Mouse (Mus musculus) heart, adult 2 months (tissue): ENCODE measurements around the gene Gm20547. TPM values are rescaled to one million over a fixed set of nuclear protein-coding genes. Genes with fewer than 3 reads are reported as not detected.

Source experiments
- DNase-seq, 2 experiments: peaks; one replicate each; pipeline ENCODE4 v3.0.0; 2021
- H3K27ac ChIP-seq: fragments of 200-600 bp; 2 replicates; pipeline ENCODE4 v1.8.1; 2022
- H3K27me3 ChIP-seq: fragments of 200-500 bp; 2 replicates; pipeline ENCODE4 v1.6.1; 2012; ENCODE audit warnings: mild to moderate bottlenecking, low read length, inconsistent platforms, mixed read lengths; ENCODE audit not compliant: control insufficient read depth, insufficient read depth
- H3K36me3 ChIP-seq: fragments of 200-500 bp; 2 replicates; pipeline ENCODE4 v1.6.1; 2012; ENCODE audit warnings: low read length, inconsistent platforms; ENCODE audit not compliant: control insufficient read depth, insufficient read depth
- H3K4me1 ChIP-seq: fragments of 200-500 bp; 2 replicates; pipeline ENCODE4 v1.6.1; 2011; ENCODE audit warnings: low read length; ENCODE audit not compliant: control insufficient read depth, insufficient read depth
- H3K4me3 ChIP-seq: fragments of 200-600 bp; 2 replicates; pipeline ENCODE4 v1.8.1; 2022
- H3K79me2 ChIP-seq: fragments of 200-500 bp; replicated peaks from 2 replicates; pipeline ENCODE4 v1.6.1; 2012; ENCODE audit warnings: mild to moderate bottlenecking, inconsistent platforms, low read length, moderate library complexity, mixed read lengths; ENCODE audit not compliant: control insufficient read depth, insufficient read depth
- H3K9ac ChIP-seq: fragments of 200-500 bp; 2 replicates; pipeline ENCODE4 v1.6.1; 2012; ENCODE audit warnings: low read depth, mild to moderate bottlenecking, control low read depth, inconsistent platforms, low read length, mixed read lengths
- CTCF ChIP-seq: fragments of 200-600 bp; IDR thresholded peaks from 2 replicates; pipeline ENCODE4 v1.8.1; 2022; ENCODE audit warnings: antibody characterized with exemption, mild to moderate bottlenecking, moderate library complexity
- EP300 ChIP-seq: fragments of 200-500 bp; IDR thresholded peaks from 2 replicates; pipeline ENCODE4 v1.6.1; 2011; ENCODE audit warnings: low read depth, low read length, control low read depth; ENCODE audit not compliant: insufficient read depth
- POLR2A ChIP-seq: fragments of 200-500 bp; IDR thresholded peaks from 2 replicates; pipeline ENCODE4 v1.6.1; 2011; ENCODE audit warnings: mild to moderate bottlenecking, low read depth, low read length, control low read depth; ENCODE audit not compliant: insufficient read depth
- WGBS: fragments of 180-500 bp; shearing (Covaris S2); methylation state at CpG from one replicate; pipeline ENCODE4 v1.1.7; 2018; 5-methylcytosine and 5-hydroxymethylcytosine counted together
- intact Hi-C: fragments of 180-260 bp; cut with DNase I; formaldehyde crosslinking; loops from one replicate; pipeline ENCODE4 v1.15.1; 2025
- polyA plus RNA-seq: library from polyadenylated mRNA; depleted of rRNA; stranded (reverse); fragments of >200 nt; gene quantifications from 2 replicates; pipeline ENCODE4 v1.2.3, GENCODE M21; 2012
- total RNA-seq, 2 experiments: library from RNA; stranded (reverse); gene quantifications; 2 replicates each; pipeline ENCODE4 v1.2.3; 2021

Gm20547 gene
- total and polyA plus RNA-seq, 3 experiments = not detected

- H3K36me3 ChIP-seq = no peaks in the 10 kb centered on the region
- no peaks in the 10 kb centered on the region for H3K79me2 ChIP-seq
- TF ChIP-seq EP300 (no peak), CTCF (no peak), POLR2A (no peak)
- no peak overlapping the region for H3K27ac ChIP-seq
- no peak for DNase-seq
- no peaks in the 10 kb centered on the region for H3K27me3 ChIP-seq
- 70% methylated on average over 3 of the region's 3 CpGs for WGBS
- no peak overlapping the region for H3K4me3 ChIP-seq
- no peaks in the 10 kb centered on the region for H3K4me1 ChIP-seq
- no peak overlapping the region for H3K9ac ChIP-seq
- intact Hi-C loops = no loop called here
These were observed 3.8 kb upstream of the Gm20547 start for GRCm38 (mm10) chr17:34885615-34886014.

- H3K9ac ChIP-seq = no peak overlapping the region
- no peak overlapping the region for H3K27ac ChIP-seq
- H3K4me3 ChIP-seq = no peak overlapping the region
- no peaks in the 10 kb centered on the region for H3K27me3 ChIP-seq
- intact Hi-C loops = no loop called here
- no peaks in the 10 kb centered on the region for H3K79me2 ChIP-seq
- TF ChIP-seq POLR2A (no peak), EP300 (no peak), CTCF (no peak)
- no peaks in the 10 kb centered on the region for H3K4me1 ChIP-seq
- DNase-seq = no peak
- WGBS = 90% methylated on average over 6 of the region's 6 CpGs
- no peaks in the 10 kb centered on the region for H3K36me3 ChIP-seq
These were observed 2.9 kb upstream of the Gm20547 start for GRCm38 (mm10) chr17:34884704-34885103.

- Histone ChIP-seq H3K27ac (no peak overlapping the region), H3K4me3 (no peak overlapping the region), H3K27me3 (no peaks in the 10 kb centered on the region), H3K4me1 (no peaks in the 10 kb centered on the region), H3K79me2 (no peaks in the 10 kb centered on the region), H3K36me3 (no peaks in the 10 kb centered on the region), H3K9ac (no peak overlapping the region)
- DNase-seq = no peak
- intact Hi-C loops = no loop called here
- 73% methylated on average over 3 of the region's 3 CpGs for WGBS
- TF ChIP-seq CTCF = no peak
These were observed 1.5 kb upstream of the Gm20547 start for GRCm38 (mm10) chr17:34883332-34883731.

- intact Hi-C loops = no loop called here
- no peak for TF ChIP-seq EP300
- TF ChIP-seq CTCF = no peak
- no peak for TF ChIP-seq POLR2A
- H3K9ac ChIP-seq = no peak overlapping the region
- H3K27me3 ChIP-seq = no peaks in the 10 kb centered on the region
- H3K4me1 ChIP-seq = no peaks in the 10 kb centered on the region
- H3K27ac ChIP-seq = no peak overlapping the region
- no peaks in the 10 kb centered on the region for H3K36me3 ChIP-seq
- H3K4me3 ChIP-seq = no peak overlapping the region
- no peaks in the 10 kb centered on the region for H3K79me2 ChIP-seq
- no peak for DNase-seq
These were observed 676 bp downstream of the Gm20547 start for GRCm38 (mm10) chr17:34881166-34881565.

GRCm38 (mm10) chr17:34879336-34879879 is 2.4 kb downstream of the Gm20547 start, which contains the start of gene Zbtb12:
Zbtb12 (plus strand) TSS chr17:34879483.
- H3K4me3 ChIP-seq = no peak within 1 kb of the TSS
- H3K79me2 ChIP-seq = no peaks in the 10 kb centered on the region
- no peaks in the 10 kb centered on the region for H3K36me3 ChIP-seq
- DNase-seq = no peak
- H3K27ac ChIP-seq = no peak within 1 kb of the TSS
- TF ChIP-seq EP300 (no peak), POLR2A (no peak), CTCF (no peak)
- no peaks in the 10 kb centered on the region for H3K27me3 ChIP-seq
- H3K4me1 ChIP-seq = no peaks in the 10 kb centered on the region
- intact Hi-C loops = no loop called here
- WGBS = 54% methylated on average over 11 of the region's 11 CpGs
- H3K9ac ChIP-seq = no peak within 1 kb of the TSS; the same call in 1 of the 2 replicates

DNA sequence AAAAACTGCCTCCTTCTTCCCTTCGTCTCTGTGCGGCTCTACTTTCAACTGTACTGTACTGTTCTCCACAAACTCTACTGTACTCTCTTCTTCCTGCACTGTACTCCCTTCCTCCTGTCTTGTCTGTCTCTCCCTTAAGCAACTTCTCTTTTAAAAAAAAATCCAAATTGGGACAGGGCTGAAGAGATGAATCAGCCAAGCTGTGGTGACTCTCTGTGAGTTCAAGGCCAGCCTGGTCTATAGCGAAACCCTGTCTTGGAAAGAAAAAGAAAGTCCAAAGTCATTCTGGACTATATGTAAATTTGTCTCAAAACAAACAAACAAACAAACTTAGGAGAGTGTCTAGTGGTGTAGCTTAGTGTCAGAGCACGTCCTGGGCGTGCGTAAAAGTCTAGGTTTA is 7.5 kb downstream of the Gm20547 start:
- intact Hi-C loops = no loop called here
- no peak for DNase-seq
- H3K27me3 ChIP-seq = no peaks in the 10 kb centered on the region
- TF ChIP-seq POLR2A = no peak
- no peak for TF ChIP-seq CTCF
- no peak for TF ChIP-seq EP300
- WGBS = 87% methylated on average over 6 of the region's 6 CpGs
- H3K4me1 ChIP-seq = no peaks in the 10 kb centered on the region
- no peak overlapping the region for H3K9ac ChIP-seq
- no peak overlapping the region for H3K4me3 ChIP-seq
- no peaks in the 10 kb centered on the region for H3K79me2 ChIP-seq
- no peak overlapping the region for H3K27ac ChIP-seq
- H3K36me3 ChIP-seq = no peaks in the 10 kb centered on the region
